Mouse (Mus musculus): ENCODE data around the gene Cfap65. TPM values are rescaled to one million over a fixed set of nuclear protein-coding genes. Genes with fewer than 3 reads are reported as not detected.

The Cfap65 gene
- total and polyA plus RNA-seq, 3 experiments, result 0.04 TPM; not detected in 2

- Histone ChIP-seq H3K36me3 (replicated peaks in 1 of 2; ENCODE audit: control insufficient read depth in 1 of 2, insufficient read depth in 1 of 2, low read length in 1 of 2) (no peaks in the 10 kb centered on the region), H3K9me3 (replicated peaks; ENCODE audit: low read length) (peaks cover 14% of the 10 kb centered on the region), H3K4me3 (replicated peaks in 1 of 3; ENCODE audit: low read depth in 2 of 3, low read length in 2 of 3, poor library complexity in 1 of 3) (no peak overlapping the region), H3K79me2 (replicated peaks; ENCODE audit: control insufficient read depth, extremely low read depth, insufficient read depth, poor library complexity, severe bottlenecking) (no peaks in the 10 kb centered on the region), H3K27ac (ENCODE audit: insufficient read depth, low read depth) (no peak overlapping the region), H3K9ac (ENCODE audit: insufficient read depth, low read depth) (no peak overlapping the region), H3K4me1 (ENCODE audit: control insufficient read depth in 1 of 2, insufficient read depth in 2 of 2) (peaks cover 3 to 26% of the 10 kb centered on the region in 2 experiments; a peak in 3 of 4 replicates), H3K27me3 (replicated peaks) (no peaks in the 10 kb centered on the region), H3K4me2 (ENCODE audit: insufficient read depth, low read depth, poor library complexity, severe bottlenecking) (no peak overlapping the region)
- DNase-seq (ENCODE audit: extremely low read depth), result no peak
- TF ChIP-seq PAX5 (IDR thresholded peaks at IDR 0.05; ENCODE audit: low read length) (no peak), ZKSCAN1 (IDR thresholded peaks at IDR 0.05; ENCODE audit: borderline replicate concordance, low read depth, low read length) (no peak), TCF12 (IDR thresholded peaks at IDR 0.05; ENCODE audit: low read depth, low read length) (no peak), UBTF (IDR thresholded peaks at IDR 0.05; ENCODE audit: low read depth, low read length) (no peak), USF2 (conservative IDR thresholded peaks at IDR 0.05; ENCODE audit: low read depth, low read length) (no peak), E2F4 (IDR thresholded peaks at IDR 0.05; ENCODE audit: insufficient replicate concordance, low read depth, low read length) (no peak), MXI1 (IDR thresholded peaks at IDR 0.05; ENCODE audit: low read depth, low read length) (no peak), MAX (IDR thresholded peaks at IDR 0.05; ENCODE audit: low read length) (no peak), NELFE (IDR thresholded peaks at IDR 0.05; ENCODE audit: low read depth, low read length) (no peak), CHD2 (IDR thresholded peaks at IDR 0.05; ENCODE audit: low read length) (no peak), IRF4 (IDR thresholded peaks at IDR 0.05; ENCODE audit: low read depth, low read length) (no peak), MYC (IDR thresholded peaks at IDR 0.05; ENCODE audit: low read depth, low read length) (no peak)
- dilution Hi-C loops (cut with MboI; ENCODE audit: extremely low pct_ligation_motif_present, extremely low pct_unique_long_range_greater_than_20kb, low sequenced_read_pairs) (no loop called here), in situ Hi-C loops (cut with MboI; ENCODE audit: low pct_ligation_motif_present, low pct_unique_long_range_greater_than_20kb, low sequenced_read_pairs) (no loop called here)
Observed at GRCm38 (mm10) chr1:74858171-74858719, 77.2 kb downstream of the Cfap65 start.

- peaks cover 14% of the 10 kb centered on the region for H3K9me3 ChIP-seq (replicated peaks; ENCODE audit: low read length)
- no peak overlapping the region for H3K4me3 ChIP-seq (replicated peaks in 1 of 3; ENCODE audit: low read depth in 2 of 3, low read length in 2 of 3, poor library complexity in 1 of 3)
- TF ChIP-seq JUND (conservative IDR thresholded peaks at IDR 0.05; ENCODE audit: low read depth, low read length), result no peak
- TF ChIP-seq E2F4 (IDR thresholded peaks at IDR 0.05; ENCODE audit: insufficient replicate concordance, low read depth, low read length), result no peak
- no peak for TF ChIP-seq GABPA (IDR thresholded peaks at IDR 0.05; ENCODE audit: insufficient replicate concordance, low read depth, low read length)
- no peak for TF ChIP-seq POLR2A (IDR thresholded peaks at IDR 0.05; ENCODE audit: low read depth, low read length)
- no peak for TF ChIP-seq ZC3H11A (IDR thresholded peaks at IDR 0.05; ENCODE audit: low read depth, low read length)
- no peak for TF ChIP-seq NELFE (IDR thresholded peaks at IDR 0.05; ENCODE audit: low read depth, low read length)
- TF ChIP-seq ELF1 (IDR thresholded peaks at IDR 0.05; ENCODE audit: low read depth, low read length), result no peak
Observed at GRCm38 (mm10) chr1:74857677-74858076, 77.7 kb downstream of the Cfap65 start.

More at GRCm38 (mm10) chr1:74857677-74858076, 77.7 kb downstream of the Cfap65 start:
- Histone ChIP-seq H3K27ac (ENCODE audit: insufficient read depth, low read depth) (no peak overlapping the region), H3K79me2 (replicated peaks; ENCODE audit: control insufficient read depth, extremely low read depth, insufficient read depth, poor library complexity, severe bottlenecking) (no peaks in the 10 kb centered on the region), H3K36me3 (replicated peaks in 1 of 2; ENCODE audit: control insufficient read depth in 1 of 2, insufficient read depth in 1 of 2, low read length in 1 of 2) (no peaks in the 10 kb centered on the region), H3K4me2 (ENCODE audit: insufficient read depth, low read depth, poor library complexity, severe bottlenecking) (no peak overlapping the region), H3K27me3 (replicated peaks) (no peaks in the 10 kb centered on the region), H3K4me1 (ENCODE audit: control insufficient read depth in 1 of 2, insufficient read depth in 2 of 2) (peaks cover 3 to 30% of the 10 kb centered on the region in 2 experiments; a peak in 3 of 4 replicates), H3K9ac (ENCODE audit: insufficient read depth, low read depth) (no peak overlapping the region)
- in situ Hi-C loops (cut with MboI; ENCODE audit: low pct_ligation_motif_present, low pct_unique_long_range_greater_than_20kb, low sequenced_read_pairs) (no loop called here), dilution Hi-C loops (cut with MboI; ENCODE audit: extremely low pct_ligation_motif_present, extremely low pct_unique_long_range_greater_than_20kb, low sequenced_read_pairs) (no loop called here)
- no peak for DNase-seq (ENCODE audit: extremely low read depth)
